Mouse (Mus musculus) cortical plate, adult 2 months (tissue): ENCODE results near the gene Aifm3.

Experiments used
- CTCF ChIP-seq: fragments of 200-500 bp; IDR thresholded peaks from 2 replicates; pipeline ENCODE4 v1.5.1; 2011; ENCODE audit warnings: mild to moderate bottlenecking, control low read depth, low read length; ENCODE audit not compliant: insufficient read depth; ENCODE audit errors: extremely low read depth
- POLR2A ChIP-seq: fragments of 200-500 bp; IDR thresholded peaks from 2 replicates; pipeline ENCODE4 v1.6.1; 2011; ENCODE audit warnings: mild to moderate bottlenecking, low read length, control low read depth; ENCODE audit not compliant: insufficient read depth; ENCODE audit errors: extremely low read depth

DNA sequence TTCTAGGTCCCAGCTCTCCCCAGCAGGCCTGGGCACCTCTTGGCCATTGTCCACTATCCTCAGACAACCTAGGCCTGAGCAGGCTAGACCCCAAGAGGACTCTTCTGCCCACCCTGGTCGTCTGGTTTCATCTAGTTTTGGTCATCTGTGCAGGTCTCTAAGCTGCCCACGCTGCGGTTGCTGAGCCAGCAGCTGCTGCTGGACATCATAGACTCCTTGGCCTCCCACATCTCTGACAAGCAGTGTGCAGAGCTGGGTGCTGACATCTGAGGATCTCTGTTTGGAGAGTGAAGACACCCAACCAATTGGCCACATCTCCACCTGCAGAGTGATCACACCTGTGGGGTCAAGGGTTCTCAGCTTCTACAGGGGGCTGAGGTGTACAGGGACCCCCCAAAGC is 36.1 kb downstream of the Aifm3 start:
- TF ChIP-seq POLR2A: no peak
- TF ChIP-seq CTCF: no peak
